Mouse (Mus musculus): Measurements from ENCODE around the gene Tmed1. TPM values are rescaled to one million over a fixed set of nuclear protein-coding genes. Genes with fewer than 3 reads are reported as not detected.

The Tmed1 gene
- polyA plus RNA-seq, 1 experiment from 2014 or later, result 61.2 TPM

DNA sequence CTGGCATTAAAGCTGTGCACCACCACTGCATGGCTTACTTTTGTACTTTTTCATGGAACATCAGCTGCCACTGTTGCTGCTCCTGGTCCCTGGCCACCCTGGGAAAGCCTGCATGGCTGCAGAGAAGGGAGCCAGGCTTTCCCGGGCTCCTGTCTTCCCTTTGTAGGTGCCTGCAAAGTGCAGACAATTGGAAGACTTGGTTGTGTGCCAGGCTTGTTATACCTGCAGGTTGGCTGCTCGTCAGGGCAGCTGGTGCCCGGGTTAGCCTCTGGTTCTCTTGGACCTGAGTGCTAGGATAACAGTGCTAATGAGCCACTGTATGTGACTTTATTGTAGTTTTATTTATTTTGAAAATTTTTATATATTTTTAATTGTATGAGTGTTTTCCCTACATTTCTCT is 51.2 kb downstream of the Tmed1 start:
- no peaks in the 10 kb centered on the region for H3K4me1 ChIP-seq
- H3K9ac ChIP-seq, result no peak overlapping the region
- no peak overlapping the region for H3K4me3 ChIP-seq
- no peaks in the 10 kb centered on the region for H3K27me3 ChIP-seq (replicated peaks)
- WGBS, result 81% methylated on average over 3 of the region's 3 CpGs
- H3K36me3 ChIP-seq (replicated peaks), result no peaks in the 10 kb centered on the region; the same call in 1 of the 2 replicates
- H3K9me3 ChIP-seq, result no peaks in the 10 kb centered on the region
- no peak overlapping the region for H3K27ac ChIP-seq
- no peak for ATAC-seq (replicated peaks)
- no peak overlapping the region for H3K4me2 ChIP-seq

Small RNA genes lying within 50 kb of the gene (microRNA-seq; reads per million reads assigned to microRNA genes)
- gene Mir199a-1, result 0.74 reads per million

Other genes starting within 250 kb of the Tmed1 start
- 54.7 and 55.7 TPM in 2 replicates for gene Atg4d, start 245.0 kb downstream of the Tmed1 start, polyA plus RNA-seq (2015; fragmentation: Nextera tagmentation; extraction: Ambion mirVana)
- gene Kri1, start 222.3 kb downstream of the Tmed1 start, polyA plus RNA-seq (2015; fragmentation: Nextera tagmentation; extraction: Ambion mirVana), result 17.1 and 20.8 TPM in 2 replicates
- 87.3 and 92.1 TPM in 2 replicates for gene Cdkn2d, start 218.8 kb downstream of the Tmed1 start, polyA plus RNA-seq (2015; fragmentation: Nextera tagmentation; extraction: Ambion mirVana)
- 1.1 and 1.2 TPM in 2 replicates for gene Ap1m2, start 197.9 kb downstream of the Tmed1 start, polyA plus RNA-seq (2015; fragmentation: Nextera tagmentation; extraction: Ambion mirVana)
- 63.3 and 70.0 TPM in 2 replicates for gene Slc44a2, start 189.6 kb downstream of the Tmed1 start, polyA plus RNA-seq (2015; fragmentation: Nextera tagmentation; extraction: Ambion mirVana)
- gene Ilf3, start 142.4 kb downstream of the Tmed1 start, polyA plus RNA-seq (2015; fragmentation: Nextera tagmentation; extraction: Ambion mirVana), result 246 and 256 TPM in 2 replicates
- 59.0 and 59.3 TPM in 2 replicates for gene Qtrt1, start 98.4 kb downstream of the Tmed1 start, polyA plus RNA-seq (2015; fragmentation: Nextera tagmentation; extraction: Ambion mirVana)
- gene Dnm2, start 85.3 kb downstream of the Tmed1 start, polyA plus RNA-seq (2015; fragmentation: Nextera tagmentation; extraction: Ambion mirVana), result 71.5 and 74.9 TPM in 2 replicates
- 1.9 and 2.6 TPM in 2 replicates for gene AB124611, start 15.9 kb upstream of the Tmed1 start, polyA plus RNA-seq (2015; fragmentation: Nextera tagmentation; extraction: Ambion mirVana)
- 46.7 and 49.3 TPM in 2 replicates for gene Carm1, start 36.6 kb upstream of the Tmed1 start, polyA plus RNA-seq (2015; fragmentation: Nextera tagmentation; extraction: Ambion mirVana)
- gene Timm29, start 82.5 kb upstream of the Tmed1 start, polyA plus RNA-seq (2015; fragmentation: Nextera tagmentation; extraction: Ambion mirVana), result 68.0 and 68.8 TPM in 2 replicates
- gene Yipf2, start 82.6 kb upstream of the Tmed1 start, polyA plus RNA-seq (2015; fragmentation: Nextera tagmentation; extraction: Ambion mirVana), result 27.0 and 29.2 TPM in 2 replicates
- gene Smarca4, start 105.9 kb upstream of the Tmed1 start, polyA plus RNA-seq (2015; fragmentation: Nextera tagmentation; extraction: Ambion mirVana), result 158 and 163 TPM in 2 replicates
- gene Ldlr, start 213.2 kb upstream of the Tmed1 start, polyA plus RNA-seq (2015; fragmentation: Nextera tagmentation; extraction: Ambion mirVana), result 15.8 and 15.9 TPM in 2 replicates